Mouse (Mus musculus): ENCODE results near the gene Tnik. TPM values are rescaled to one million over a fixed set of nuclear protein-coding genes. Genes with fewer than 3 reads are reported as not detected.

Gene Tnik
- 5.0 and 7.6 TPM in 2 replicates for polyA plus RNA-seq (2012; rRNA removed; ENCODE audit: low replicate concordance)

GRCm38 (mm10) chr3:28263002-28263947 is at the start of gene Tnik:
Tnik (plus strand) TSS chr3:28263214.

GRCm38 (mm10) chr3:28697797-28698196 is 434.8 kb downstream of the Tnik start, which contains the start of gene Slc2a2:
Slc2a2 (plus strand) TSS chr3:28697903.

All from mammary gland, adult 2 months (tissue).